Mouse (Mus musculus): ENCODE measurements around the gene Zscan26. TPM values are rescaled to one million over a fixed set of nuclear protein-coding genes. Genes with fewer than 3 reads are reported as not detected.
"Not testable (repeated sequence)": the region's sequence is repeated elsewhere in the genome, so short reads cannot be mapped to it uniquely, and the experiment has no call there.

Zscan26 gene
- polyA plus RNA-seq (2015; fragmentation: Nextera tagmentation; extraction: Ambion mirVana), result 21.7 and 25.4 TPM in 2 replicates

DNA sequence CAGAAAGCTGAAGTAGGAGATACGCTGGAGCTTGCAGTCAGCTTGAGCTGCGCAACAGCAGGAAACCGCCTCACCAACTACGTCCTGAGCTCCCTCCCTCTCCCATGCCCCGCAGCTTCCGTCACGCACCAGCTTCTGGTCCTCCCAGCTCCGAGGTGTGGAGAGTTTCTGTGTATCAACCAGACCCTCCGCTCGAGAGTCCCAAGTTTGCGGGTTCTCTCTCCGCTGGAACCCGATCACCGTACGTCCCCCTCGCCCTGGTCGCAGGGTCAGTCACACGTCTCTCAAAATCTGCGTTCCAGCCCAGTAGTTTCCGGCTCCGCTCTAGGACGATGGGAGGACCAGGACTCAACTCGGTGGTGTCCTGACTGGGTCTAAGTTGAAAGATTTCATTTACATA is at the start of gene Zscan26:
TSS of gene Zscan26 (minus strand) at position 282 of the 400 bp plus-strand sequence.
- WGBS, result under 1% methylated on average over 23 of the region's 23 CpGs
- ATAC-seq, result peak; percentile 95

GRCm38 (mm10) chr13:21502296-21502695 is 48.8 kb upstream of the Zscan26 start:
- H3K4me3 ChIP-seq, result no peak overlapping the region
- H3K4me1 ChIP-seq, result peaks cover 3% of the 10 kb centered on the region; the same call in 1 of the 2 replicates
- ATAC-seq, result no peak
- H3K36me3 ChIP-seq (ENCODE audit: poor library complexity, severe bottlenecking), result no peaks in the 10 kb centered on the region
- H3K27ac ChIP-seq, result no peak overlapping the region
- H3K27me3 ChIP-seq, result no peaks in the 10 kb centered on the region
- H3K4me2 ChIP-seq, result no peak overlapping the region
- 90% methylated on average over 5 of the region's 5 CpGs for WGBS
- H3K9me3 ChIP-seq (replicated peaks), result no peaks in the 10 kb centered on the region
- no peak overlapping the region for H3K9ac ChIP-seq

More for the DNA sequence above, at the start of gene Zscan26:
- Histone ChIP-seq H3K4me1 (peaks cover 17% of the 10 kb centered on the region), H3K36me3 (ENCODE audit: poor library complexity, severe bottlenecking) (peaks cover 14% of the 10 kb centered on the region), H3K4me2 (peak within 1 kb of the TSS; percentile 79), H3K9ac (peak within 1 kb of the TSS; percentile 78), H3K27me3 (peaks cover 16% of the 10 kb centered on the region; the same call in 1 of the 2 replicates), H3K9me3 (replicated peaks) (no peaks in the 10 kb centered on the region), H3K4me3 (peak within 1 kb of the TSS; percentile 79), H3K27ac (peak within 1 kb of the TSS; percentile 74)

DNA sequence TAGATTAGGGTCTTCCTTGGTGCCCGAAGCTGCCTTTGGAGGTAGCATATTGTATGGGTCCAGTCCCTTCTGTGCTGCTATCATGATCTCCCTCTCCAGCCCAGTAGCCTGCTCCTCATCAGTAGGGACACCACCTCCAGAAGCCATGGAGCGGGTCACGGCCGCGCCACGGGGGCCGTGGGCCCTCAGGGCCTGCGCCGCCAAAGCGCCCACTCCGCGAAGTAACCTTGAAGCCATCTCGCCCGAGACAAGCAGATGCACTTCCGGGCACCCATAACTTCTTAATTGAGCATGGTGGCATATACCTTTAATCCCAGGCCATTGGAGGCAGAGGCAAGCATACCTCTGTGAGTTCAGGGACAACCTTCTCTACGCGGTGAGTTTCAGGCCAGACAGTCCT is 47.7 kb upstream of the Zscan26 start, which contains the start of gene Gm11273:
TSS of gene Gm11273 (minus strand) at position 237 of the 400 bp plus-strand sequence.
- H3K9me3 ChIP-seq (replicated peaks); H3K4me1 ChIP-seq; H3K36me3 ChIP-seq (ENCODE audit: poor library complexity, severe bottlenecking); H3K27ac ChIP-seq; ATAC-seq; H3K4me2 ChIP-seq; H3K4me3 ChIP-seq; H3K9ac ChIP-seq; H3K27me3 ChIP-seq: not testable (repeated sequence)
- whole genome bisulfite sequencing, result 85% methylated on average over 17 of the region's 17 CpGs

DNA sequence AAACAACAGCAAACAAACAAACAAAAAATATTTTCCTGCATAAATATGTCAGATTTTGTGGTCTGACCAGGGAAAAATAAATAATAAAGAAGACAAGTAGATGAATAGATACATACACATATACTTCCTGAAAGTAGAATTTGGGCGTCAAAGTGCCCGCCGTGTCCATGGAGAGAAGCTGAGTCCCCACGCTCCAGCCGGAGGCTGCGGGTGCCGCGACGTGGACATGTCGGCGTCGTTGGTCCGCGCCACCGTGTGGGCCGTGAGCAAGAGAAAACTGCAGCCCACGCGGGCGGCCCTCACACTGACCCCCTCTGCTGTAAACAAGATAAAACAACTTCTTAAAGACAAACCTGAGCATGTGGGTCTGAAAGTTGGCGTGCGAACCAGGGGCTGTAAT is 41.5 kb upstream of the Zscan26 start, which contains the start of gene AK157302:
TSS of gene AK157302 (plus strand) at position 144 of the 400 bp plus-strand sequence.
- Histone ChIP-seq H3K27ac (no peak within 1 kb of the TSS), H3K4me1 (no peaks in the 10 kb centered on the region), H3K36me3 (ENCODE audit: poor library complexity, severe bottlenecking) (no peaks in the 10 kb centered on the region), H3K9ac (no peak within 1 kb of the TSS), H3K9me3 (replicated peaks) (no peaks in the 10 kb centered on the region), H3K27me3 (no peaks in the 10 kb centered on the region), H3K4me2 (no peak within 1 kb of the TSS), H3K4me3 (no peak within 1 kb of the TSS)
- ATAC-seq, result no peak
- WGBS, result 95% methylated on average over 21 of the region's 21 CpGs

- H3K27ac ChIP-seq, result no peak overlapping the region
- H3K27me3 ChIP-seq, result no peaks in the 10 kb centered on the region
- 92% methylated on average over 5 of the region's 5 CpGs for WGBS
- no peaks in the 10 kb centered on the region for H3K36me3 ChIP-seq (ENCODE audit: poor library complexity, severe bottlenecking)
- no peak for ATAC-seq
- H3K4me2 ChIP-seq, result no peak overlapping the region
- no peak overlapping the region for H3K4me3 ChIP-seq
- no peak overlapping the region for H3K9ac ChIP-seq
- no peaks in the 10 kb centered on the region for H3K4me1 ChIP-seq
- H3K9me3 ChIP-seq (replicated peaks), result no peaks in the 10 kb centered on the region
These were observed 39.3 kb upstream of the Zscan26 start for GRCm38 (mm10) chr13:21492847-21493246.

DNA sequence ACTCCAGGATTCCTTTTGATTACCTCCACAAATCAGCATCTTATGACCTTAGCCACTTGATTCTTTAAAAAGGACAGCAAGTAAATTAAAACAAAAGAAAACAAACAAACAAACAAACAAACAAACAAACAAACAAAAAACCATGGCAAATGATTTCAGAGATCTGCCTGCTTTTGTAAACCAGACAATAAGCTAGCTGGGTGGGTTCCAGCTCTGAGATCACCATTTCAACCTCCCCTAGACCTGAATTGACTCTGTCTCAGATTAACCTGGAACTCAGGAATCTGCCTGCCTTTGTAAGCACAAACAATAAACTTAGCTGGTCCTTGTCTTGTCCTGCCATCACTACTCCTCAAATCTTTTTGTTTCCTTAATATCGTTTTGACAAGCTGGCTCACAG is 33.4 kb upstream of the Zscan26 start:
- Histone ChIP-seq H3K4me1 (no peaks in the 10 kb centered on the region), H3K4me3 (no peak overlapping the region), H3K4me2 (no peak overlapping the region), H3K36me3 (ENCODE audit: poor library complexity, severe bottlenecking) (peaks cover 28% of the 10 kb centered on the region), H3K9ac (no peak overlapping the region), H3K27me3 (no peaks in the 10 kb centered on the region), H3K9me3 (replicated peaks) (no peaks in the 10 kb centered on the region), H3K27ac (no peak overlapping the region)
- 89% methylated on average over 1 of the region's 1 CpGs for WGBS
- no peak for ATAC-seq

GRCm38 (mm10) chr13:21478759-21479670 is 25.5 kb upstream of the Zscan26 start, which contains the start of the genes Zkscan4 and Gm10065:
Zkscan4 (plus strand) TSS chr13:21478907.
Gm10065 (minus strand) TSS chr13:21479441.
- not testable (repeated sequence) for H3K27me3 ChIP-seq; H3K9me3 ChIP-seq (replicated peaks); H3K4me1 ChIP-seq; H3K36me3 ChIP-seq (ENCODE audit: poor library complexity, severe bottlenecking)
- peak within 1 kb of the TSS; percentile 71 for H3K9ac ChIP-seq
- WGBS, result 5% methylated on average over 26 of the region's 31 CpGs
- ATAC-seq, result peak; percentile 90
- H3K4me3 ChIP-seq, result peak within 1 kb of the TSS; percentile 64
- peak within 1 kb of the TSS; percentile 73 for H3K27ac ChIP-seq
- H3K4me2 ChIP-seq, result peak within 1 kb of the TSS; percentile 68

- Histone ChIP-seq H3K27ac (no peak overlapping the region), H3K4me1 (0 out of 2 replicates have a peak, but pooled peaks cover 3% of the 10 kb centered on the region), H3K9me3 (replicated peaks) (no peaks in the 10 kb centered on the region), H3K9ac (no peak overlapping the region), H3K4me3 (no peak overlapping the region), H3K36me3 (ENCODE audit: poor library complexity, severe bottlenecking) (no peaks in the 10 kb centered on the region), H3K4me2 (no peak overlapping the region), H3K27me3 (peaks cover 12% of the 10 kb centered on the region)
- ATAC-seq, result no peak
- 22% methylated on average over 4 of the region's 4 CpGs for WGBS
These were observed 18.9 kb upstream of the Zscan26 start for GRCm38 (mm10) chr13:21472427-21472826.

GRCm38 (mm10) chr13:21469097-21469496 is 15.6 kb upstream of the Zscan26 start:
- H3K9me3 ChIP-seq (replicated peaks), result no peaks in the 10 kb centered on the region
- H3K36me3 ChIP-seq (ENCODE audit: poor library complexity, severe bottlenecking), result no peaks in the 10 kb centered on the region
- H3K27ac ChIP-seq, result no peak overlapping the region
- peak overlapping the region; percentile 58; the same call in 1 of the 2 replicates for H3K4me3 ChIP-seq
- H3K9ac ChIP-seq, result no peak overlapping the region
- 0 out of 2 replicates have a peak, but pooled peaks cover 3% of the 10 kb centered on the region for H3K4me1 ChIP-seq
- ATAC-seq, result no peak
- H3K27me3 ChIP-seq, result peaks cover 17% of the 10 kb centered on the region
- 12% methylated on average over 9 of the region's 9 CpGs for WGBS
- peak overlapping the region; percentile 78 for H3K4me2 ChIP-seq

- Histone ChIP-seq H3K4me2 (peak within 1 kb of the TSS; percentile 78), H3K27me3 (peaks cover 17% of the 10 kb centered on the region), H3K36me3 (ENCODE audit: poor library complexity, severe bottlenecking) (no peaks in the 10 kb centered on the region), H3K4me3 (peak within 1 kb of the TSS; percentile 58), H3K27ac (no peak within 1 kb of the TSS; the same call in 1 of the 2 replicates), H3K9ac (peak within 1 kb of the TSS; percentile 74), H3K4me1 (0 out of 2 replicates have a peak, but pooled peaks cover 3% of the 10 kb centered on the region), H3K9me3 (replicated peaks) (no peaks in the 10 kb centered on the region)
- peak; percentile 99 for ATAC-seq
- WGBS, result under 1% methylated on average over 53 of the region's 54 CpGs
These were observed 14.8 kb upstream of the Zscan26 start, which contains the start of gene Nkapl for GRCm38 (mm10) chr13:21468061-21469019. Nkapl (minus strand) TSS chr13:21468509.

DNA sequence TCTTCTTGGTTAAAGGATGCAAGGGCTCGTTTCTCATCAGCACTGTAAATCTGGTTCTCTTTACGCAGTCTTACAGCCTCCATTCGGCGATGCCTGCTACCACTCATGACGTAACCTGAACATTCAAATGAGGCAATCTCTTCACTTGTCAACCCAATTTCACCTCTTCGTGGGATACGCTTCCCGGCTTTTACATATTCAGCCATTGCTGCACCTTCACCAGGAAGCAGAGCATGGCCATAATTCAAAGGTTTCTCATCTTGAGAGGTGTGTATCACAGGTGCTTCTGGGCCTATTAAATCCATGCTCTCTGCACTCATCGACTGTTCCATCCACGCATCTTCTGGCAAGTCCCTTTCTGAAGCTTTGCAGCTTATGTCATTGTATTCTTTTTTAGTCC is 13.8 kb upstream of the Zscan26 start:
- Histone ChIP-seq H3K27me3 (peaks cover 17% of the 10 kb centered on the region), H3K4me2 (no peak overlapping the region), H3K9ac (no peak overlapping the region), H3K27ac (no peak overlapping the region), H3K9me3 (replicated peaks) (no peaks in the 10 kb centered on the region), H3K36me3 (ENCODE audit: poor library complexity, severe bottlenecking) (no peaks in the 10 kb centered on the region), H3K4me3 (peak overlapping the region; percentile 58; the same call in 1 of the 2 replicates), H3K4me1 (0 out of 2 replicates have a peak, but pooled peaks cover 3% of the 10 kb centered on the region)
- WGBS, result 89% methylated on average over 10 of the region's 10 CpGs
- no peak for ATAC-seq

Measured in forebrain, embryonic 13.5 days (tissue).